Mouse (Mus musculus) natural killer cell, adult 2 months (primary cell): ENCODE results near the gene Tnfrsf1b.

Source experiments
- DNase-seq, 2 experiments: peaks; one replicate each; pipeline ENCODE4 v3.0.0; 2022; ENCODE audit warnings: low spot score in 2 of 2

Tnfrsf1b gene

GRCm38 (mm10) chr4:145220001-145220400 is 26.7 kb downstream of the Tnfrsf1b start:
- no peak for DNase-seq

- DNase-seq, result peak in 1 of 2 experiments; percentile 58
These were observed 27.3 kb downstream of the Tnfrsf1b start for GRCm38 (mm10) chr4:145219240-145219985.

GRCm38 (mm10) chr4:145217837-145218236 is 28.8 kb downstream of the Tnfrsf1b start:
- DNase-seq, result no peak

GRCm38 (mm10) chr4:145217046-145217445 is 29.6 kb downstream of the Tnfrsf1b start:
- DNase-seq, result no peak

GRCm38 (mm10) chr4:145215396-145215795 is 31.3 kb downstream of the Tnfrsf1b start:
- no peak for DNase-seq

GRCm38 (mm10) chr4:145214786-145215174 is 31.9 kb downstream of the Tnfrsf1b start:
- no peak for DNase-seq

- DNase-seq, result peak; percentile 85 to 88
These were observed 32.5 kb downstream of the Tnfrsf1b start for GRCm38 (mm10) chr4:145213999-145214785.

GRCm38 (mm10) chr4:145211076-145211475 is 35.6 kb downstream of the Tnfrsf1b start:
- DNase-seq, result peak in 1 of 2 experiments; percentile 56

GRCm38 (mm10) chr4:145210564-145210963 is 36.1 kb downstream of the Tnfrsf1b start:
- no peak for DNase-seq

- DNase-seq, result no peak
These were observed 37.0 kb downstream of the Tnfrsf1b start for GRCm38 (mm10) chr4:145209690-145210088.

- no peak for DNase-seq
These were observed 37.5 kb downstream of the Tnfrsf1b start for GRCm38 (mm10) chr4:145209076-145209689.

GRCm38 (mm10) chr4:145207718-145208371 is 38.8 kb downstream of the Tnfrsf1b start:
- no peak for DNase-seq

- no peak for DNase-seq
These were observed 41.9 kb downstream of the Tnfrsf1b start for GRCm38 (mm10) chr4:145204779-145205178.

- DNase-seq, result no peak
These were observed 43.4 kb downstream of the Tnfrsf1b start for GRCm38 (mm10) chr4:145203305-145203704.

GRCm38 (mm10) chr4:145201424-145201823 is 45.2 kb downstream of the Tnfrsf1b start:
- DNase-seq, result no peak

GRCm38 (mm10) chr4:145199982-145200699 is 46.5 kb downstream of the Tnfrsf1b start:
- DNase-seq, result no peak

GRCm38 (mm10) chr4:145196586-145196985 is 50.1 kb downstream of the Tnfrsf1b start:
- DNase-seq, result no peak

GRCm38 (mm10) chr4:145195172-145195571 is 51.5 kb downstream of the Tnfrsf1b start:
- DNase-seq, result no peak

GRCm38 (mm10) chr4:145194559-145195162 is 52.0 kb downstream of the Tnfrsf1b start, which contains the start of gene Vps13d:
Gene Vps13d, minus strand, starts transcription at chr4:145195005.
- peak; percentile 84 to 90 for DNase-seq

- peak in 1 of 2 experiments; percentile 8 for DNase-seq
These were observed 52.6 kb downstream of the Tnfrsf1b start for GRCm38 (mm10) chr4:145193991-145194511.
